Mouse (Mus musculus) adrenal gland, postnatal 10 days (tissue): Measurements from ENCODE around the gene Tsr3. TPM values are rescaled to one million over a fixed set of nuclear protein-coding genes. Genes with fewer than 3 reads are reported as not detected.

ENCODE experiments used
- microRNA-seq: library from miRNA; unstranded; fragments of <30 nt; microRNA quantifications from one replicate; pipeline ENCODE4 v1.2.0, GENCODE M21; 2021
- total RNA-seq, 2 experiments: library from RNA; stranded (reverse); gene quantifications; 2 replicates each; pipeline ENCODE4 v1.2.3; 2021

The Tsr3 gene
- total RNA-seq, 2 experiments from 2014 or later: 22.1 to 22.6 TPM

Small RNA genes lying within 50 kb of the gene (microRNA-seq; reads per million reads assigned to microRNA genes)
- 54.5 reads per million, percentile 36 among the genes with 10 or more reads in this experiment for gene Mir3547

Other genes with a start within 250 kb of the Tsr3 start
- gene Cramp1l, start 224.4 kb upstream of the Tsr3 start, total RNA-seq: 10 to 100 TPM; 18.7 to 20.0 TPM
- gene Ift140, start 224.1 kb upstream of the Tsr3 start, total RNA-seq: 10 to 100 TPM; 25.0 to 28.2 TPM
- 10 to 100 TPM; 23.1 to 31.8 TPM for gene Tmem204, start 156.6 kb upstream of the Tsr3 start, total RNA-seq
- gene Telo2, start 124.2 kb upstream of the Tsr3 start, total RNA-seq: 10 to 100 TPM; 17.6 to 30.4 TPM
- under 1 TPM; 0.18 to 0.69 TPM for gene Ptx4, start 119.4 kb upstream of the Tsr3 start, total RNA-seq
- 10 to 100 TPM; 29.8 to 33.3 TPM for gene Clcn7, start 106.8 kb upstream of the Tsr3 start, total RNA-seq
- gene Ccdc154, start 77.7 kb upstream of the Tsr3 start, total RNA-seq: not detected
- gene Gm38655, start 64.7 kb upstream of the Tsr3 start, total RNA-seq: not detected
- 10 to 100 TPM; 19.8 to 24.3 TPM for gene BC003965, start 55.6 kb upstream of the Tsr3 start, total RNA-seq
- gene Unkl, start 51.8 kb upstream of the Tsr3 start, total RNA-seq: 10 to 100 TPM; 12.3 to 19.8 TPM
- gene Gnptg, start within 50 bp of the Tsr3 start, total RNA-seq: 10 to 100 TPM; 30.6 to 30.7 TPM
- gene Baiap3, start 16.2 kb downstream of the Tsr3 start, total RNA-seq: 10 to 100 TPM in 1 of 2 experiments, 1 to 10 TPM in 1; 6.4 to 11.8 TPM
- 100 to 1,000 TPM; 221 to 242 TPM for gene Ube2i, start 34.5 kb downstream of the Tsr3 start, total RNA-seq
- gene Prss34, start 58.2 kb downstream of the Tsr3 start, total RNA-seq: 1 to 10 TPM; 1.8 to 2.4 TPM
- gene Prss28, start 68.5 kb downstream of the Tsr3 start, total RNA-seq: not detected
- not detected for gene Prss29, start 78.5 kb downstream of the Tsr3 start, total RNA-seq
- gene Tpsab1, start 105.4 kb downstream of the Tsr3 start, total RNA-seq: 1 to 10 TPM; 3.5 to 4.0 TPM
- gene Tpsb2, start 126.1 kb downstream of the Tsr3 start, total RNA-seq: 10 to 100 TPM in 1 of 2 experiments, 1 to 10 TPM in 1; 9.8 to 11.1 TPM
- not detected for gene Tpsg1, start 129.1 kb downstream of the Tsr3 start, total RNA-seq
- gene Cacna1h, start 193.6 kb downstream of the Tsr3 start, total RNA-seq: 10 to 100 TPM; 23.5 to 46.0 TPM
- not detected for gene Tekt4, start 214.4 kb downstream of the Tsr3 start, total RNA-seq